Mouse (Mus musculus) liver, embryonic 18 days (tissue): ENCODE data around the gene Tpd52l1. TPM values are rescaled to one million over a fixed set of nuclear protein-coding genes. Genes with fewer than 3 reads are reported as not detected.

Experiments
- polyA plus RNA-seq: library from polyadenylated mRNA; depleted of rRNA; stranded (reverse); fragments of >200 nt; gene quantifications from 2 replicates; pipeline ENCODE4 v1.2.3, GENCODE M21; 2012; rRNA removed

Gene Tpd52l1
- 0.74 and 0.95 TPM in 2 replicates for polyA plus RNA-seq

DNA sequence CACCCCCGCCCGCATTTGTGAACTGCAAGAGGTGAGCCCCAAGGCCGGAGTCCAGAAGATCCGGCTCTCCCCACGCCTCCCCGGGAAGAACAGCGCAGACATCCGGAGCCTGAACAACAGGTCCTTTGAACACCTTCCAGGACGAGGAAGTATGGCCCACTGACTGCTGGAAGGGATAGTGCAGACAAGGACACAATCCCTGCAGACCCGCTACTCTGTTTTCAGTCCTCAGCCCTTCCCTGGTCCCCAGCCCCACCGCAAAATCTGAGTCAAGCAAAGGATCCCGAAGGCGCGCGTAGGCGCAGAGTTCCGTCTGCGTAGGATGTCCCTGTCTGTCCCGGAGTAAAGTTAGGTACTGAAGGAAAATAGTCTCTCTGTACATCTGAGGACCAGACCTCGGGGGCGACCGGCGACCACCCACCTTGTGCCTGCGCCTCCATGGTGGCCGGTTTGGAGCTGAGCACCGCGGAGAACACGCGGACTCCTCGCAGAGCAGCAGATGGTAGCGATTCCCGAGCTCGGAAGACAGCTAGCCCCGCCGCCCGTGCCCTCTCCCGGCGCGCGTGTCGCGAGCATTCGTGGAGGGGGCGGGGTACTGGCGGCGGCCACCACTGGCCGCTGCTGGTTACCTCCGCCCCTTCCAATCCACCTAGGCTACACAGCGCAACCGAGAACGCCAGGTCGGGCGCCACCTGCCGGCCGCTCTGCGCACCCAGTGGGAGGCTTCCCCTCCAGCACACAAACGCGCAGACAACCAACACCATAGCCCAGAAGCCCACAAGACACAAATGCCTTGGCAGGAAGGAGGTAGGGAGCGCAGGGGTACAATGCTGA is at the start of gene Tpd52l1:
TSS of gene Tpd52l1 (minus strand) at position 668 of the 834 bp plus-strand sequence.

DNA sequence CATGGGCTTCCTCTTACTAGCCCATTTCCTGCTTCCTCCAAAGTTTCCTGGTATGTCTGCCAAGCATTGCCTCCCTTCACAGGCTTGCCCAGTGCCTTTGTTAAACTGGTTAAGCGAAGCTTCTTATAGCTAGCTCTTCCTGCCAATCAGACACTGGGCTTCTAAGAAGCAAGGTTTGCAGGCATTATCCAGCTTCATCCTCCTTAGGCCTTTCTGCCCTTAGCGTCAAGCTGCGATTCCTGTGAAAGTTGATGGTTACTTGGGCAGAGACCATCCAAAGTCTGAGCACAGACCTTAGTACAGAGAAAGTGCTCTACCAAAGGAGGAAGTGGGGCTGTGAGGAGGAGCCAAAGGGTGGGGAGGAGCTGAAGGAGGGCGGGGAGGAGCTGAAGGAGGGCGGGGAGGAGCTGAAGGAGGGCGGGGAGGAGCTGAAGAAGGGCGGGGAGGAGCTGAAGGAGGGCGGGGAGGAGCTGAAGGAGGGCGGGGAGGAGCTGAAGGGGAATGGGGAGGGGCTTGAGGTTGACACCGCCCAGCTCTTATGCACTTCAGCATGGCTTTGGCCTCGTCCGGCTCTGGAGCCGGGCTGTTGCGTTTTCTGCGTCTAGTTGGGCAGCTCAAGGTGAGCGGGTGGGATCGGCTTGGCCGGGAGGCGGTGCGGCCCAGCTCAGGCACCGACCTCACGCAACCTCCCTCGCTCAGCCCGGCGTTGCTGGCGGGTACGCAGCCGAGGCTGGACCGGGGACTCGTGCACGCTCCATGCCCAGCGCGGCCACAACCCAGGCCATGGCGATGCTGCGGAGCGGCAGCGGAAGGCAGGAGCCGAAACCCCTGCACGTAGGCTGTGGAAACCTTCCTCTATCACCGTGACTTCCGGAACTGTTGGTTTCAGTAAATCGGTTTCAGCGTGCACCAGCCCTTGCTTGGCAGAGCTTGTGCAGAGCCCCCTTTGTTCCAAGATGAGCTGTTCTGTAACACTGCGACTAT is 132.6 kb downstream of the Tpd52l1 start, which contains the start of gene Hddc2:
TSS of gene Hddc2 (plus strand) at position 519 of the 984 bp plus-strand sequence.

Other genes with a start within 250 kb of the Tpd52l1 start
- 5.0 and 5.7 TPM in 2 replicates for gene Hddc2, start 132.6 kb downstream of the Tpd52l1 start, polyA plus RNA-seq
- 1.1 and 1.4 TPM in 2 replicates for gene Rnf217, start 163.2 kb upstream of the Tpd52l1 start, polyA plus RNA-seq